Mouse (Mus musculus) thymus, adult 2 months (tissue): ENCODE data around the gene Dgkh.

Experiments used
- CTCF ChIP-seq: fragments of 200-500 bp; IDR thresholded peaks from 2 replicates; pipeline ENCODE4 v1.5.1; 2012; ENCODE audit warnings: mild to moderate bottlenecking, control low read depth, low read length, moderate library complexity, borderline replicate concordance; ENCODE audit not compliant: control insufficient read depth, poor library complexity, insufficient read depth; ENCODE audit errors: extremely low read depth
- POLR2A ChIP-seq: fragments of 200-500 bp; IDR thresholded peaks from 2 replicates; pipeline ENCODE4 v1.6.1; 2012; ENCODE audit warnings: mild to moderate bottlenecking, low read length, control low read depth, moderate library complexity; ENCODE audit not compliant: control insufficient read depth, poor library complexity, insufficient read depth; ENCODE audit errors: extremely low read depth

DNA sequence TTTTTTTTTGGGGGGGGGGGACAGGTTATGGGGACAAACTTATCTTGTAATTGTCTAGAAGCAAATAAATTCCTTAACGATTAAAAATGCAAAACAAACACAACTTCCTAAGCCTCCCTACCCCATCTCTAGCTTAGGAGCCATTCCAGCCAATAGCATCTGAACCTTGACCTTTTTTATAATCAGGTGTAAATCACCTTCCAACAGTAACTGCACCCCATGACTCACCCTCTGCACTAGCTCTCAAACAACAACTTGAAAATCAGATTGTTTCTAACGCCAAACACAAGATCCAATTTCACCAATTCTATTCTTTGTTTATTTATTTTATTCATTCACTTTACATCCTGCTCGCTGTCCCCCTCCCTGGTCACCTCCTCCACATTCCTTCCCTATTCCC is 206.1 kb downstream of the Dgkh start:
- TF ChIP-seq CTCF (no peak), POLR2A (no peak)
